Mouse (Mus musculus) thymus, adult 18-20 months (tissue): ENCODE measurements at regions not wholly inside any gene's neighbourhood (a gene's known extent, or its start where the extent isn't known, plus 50 kb on each side); places are given as distances from the start of the nearest gene placed in this dataset.

Experiments
- DNase-seq, 2 experiments: peaks; one replicate each; pipeline ENCODE4 v3.0.0; 2022; ENCODE audit warnings: mixed read lengths in 2 of 2

DNA sequence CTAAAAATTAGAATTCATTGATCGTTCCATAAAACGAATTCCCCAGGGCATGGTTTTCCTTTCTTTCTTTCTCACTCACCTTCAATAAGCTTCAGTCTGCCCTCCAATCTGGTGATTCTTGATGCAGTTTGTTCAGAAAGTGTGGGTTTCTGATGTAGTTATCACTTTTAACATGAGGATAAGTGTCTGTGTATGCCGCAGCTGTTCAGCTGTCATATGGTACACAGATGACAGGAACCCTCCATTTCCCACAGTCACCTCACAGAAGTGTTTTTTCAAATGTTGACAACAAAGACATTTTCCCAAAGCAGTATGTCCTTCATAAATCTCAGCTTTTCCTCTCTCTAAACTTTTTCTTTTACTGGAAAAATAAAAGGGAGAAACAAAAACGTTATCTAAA lies 2177.0 kb downstream of the 9330182O14Rik start:
- no peak for DNase-seq

DNA sequence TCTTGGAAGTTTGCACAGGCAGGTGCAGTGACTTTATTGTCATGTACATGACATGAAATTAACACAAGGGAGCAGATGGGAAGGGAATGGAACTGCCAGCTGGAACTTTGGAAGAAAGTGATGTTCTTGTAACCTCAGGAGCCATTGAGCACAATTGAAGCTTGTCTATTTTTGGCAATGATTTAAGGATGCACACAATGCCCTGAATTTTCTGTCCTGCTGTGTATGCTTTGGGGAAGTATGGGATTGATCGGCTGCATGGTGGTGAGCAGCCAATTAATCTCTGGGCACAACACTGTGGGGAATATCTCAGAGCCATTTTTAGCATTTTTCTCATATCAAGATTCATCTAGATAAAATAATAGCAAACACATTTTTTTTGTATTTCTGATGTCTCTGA lies 2186.2 kb downstream of the 9330182O14Rik start:
- DNase-seq = no peak

DNA sequence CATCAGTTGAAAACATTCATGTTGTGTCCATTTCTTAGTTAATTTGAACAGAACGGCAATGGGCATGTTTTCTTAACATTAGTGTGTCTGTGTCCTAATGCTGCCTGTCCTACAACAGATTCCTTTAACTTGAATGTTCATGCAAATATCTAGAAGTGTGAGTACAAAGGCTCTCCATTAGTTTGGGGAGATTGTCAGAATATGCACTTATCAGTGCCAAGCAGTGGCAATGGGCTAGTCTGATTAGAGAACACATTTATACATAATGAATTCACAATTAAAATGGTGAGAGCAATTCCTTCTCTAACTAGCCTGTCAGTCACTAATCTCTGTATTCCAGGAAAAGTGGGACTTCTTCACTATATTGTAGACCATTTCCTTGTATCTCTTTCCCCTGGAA lies 2188.8 kb downstream of the 9330182O14Rik start:
- DNase-seq = no peak

DNA sequence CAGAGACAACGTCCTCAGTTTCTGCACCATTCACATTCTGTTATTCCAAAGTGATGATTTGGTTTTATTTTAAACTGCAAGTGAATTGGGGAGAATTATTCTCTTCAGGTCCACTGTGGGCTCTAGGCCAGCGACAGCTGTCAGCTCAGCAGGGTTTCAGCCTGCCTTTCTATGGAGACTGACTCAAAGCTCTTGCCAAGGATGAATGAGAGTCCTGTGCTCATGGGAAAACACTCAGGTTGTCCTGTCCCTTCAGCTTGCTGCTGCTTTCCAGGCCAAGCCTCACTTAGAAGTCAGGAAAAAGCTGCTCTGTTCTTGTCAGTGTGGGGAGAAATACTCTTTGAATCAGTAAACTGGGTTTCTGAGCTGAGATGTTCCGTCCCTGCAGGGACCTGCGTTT lies 2191.1 kb downstream of the 9330182O14Rik start:
- no peak for DNase-seq

DNA sequence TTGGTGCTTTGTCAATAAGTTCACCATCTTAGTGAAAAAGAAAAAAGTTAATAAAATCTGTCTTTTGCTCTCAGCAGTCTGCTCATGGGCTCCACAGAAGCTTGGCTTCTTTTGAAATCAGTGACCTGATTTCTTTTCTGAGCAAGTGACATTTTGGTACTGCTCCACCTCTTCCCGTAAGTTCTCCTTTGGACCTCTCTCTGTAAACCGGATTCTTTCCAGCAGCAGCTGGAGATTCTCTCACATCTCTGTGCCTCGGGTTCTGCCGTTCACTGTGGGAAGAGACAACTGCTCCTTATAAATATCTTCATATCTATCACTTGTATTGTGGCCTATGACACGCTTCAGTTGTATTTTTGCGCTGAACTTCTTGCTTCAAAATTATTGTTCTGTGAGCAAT lies 2194.4 kb downstream of the 9330182O14Rik start:
- no peak for DNase-seq

DNA sequence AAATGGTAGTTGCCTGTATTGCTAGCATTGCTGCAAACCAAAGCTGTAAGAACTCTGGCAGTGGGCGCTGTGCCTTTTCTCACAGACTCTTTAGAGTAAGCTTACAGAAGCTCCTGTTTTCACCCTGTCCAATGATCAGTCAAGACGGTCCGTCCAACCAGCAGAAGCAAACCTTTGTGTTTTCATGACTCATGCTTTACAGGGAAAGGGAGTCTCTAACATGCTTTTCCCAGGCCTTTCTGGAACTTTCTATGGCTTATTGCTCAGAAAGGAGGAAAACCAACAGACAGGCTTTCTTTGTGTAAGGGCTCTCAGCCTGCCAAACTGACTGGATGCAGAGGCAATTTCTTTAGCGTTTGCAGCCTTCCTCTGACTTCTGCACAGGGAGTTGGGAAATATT lies 2195.6 kb downstream of the 9330182O14Rik start:
- DNase-seq = no peak

DNA sequence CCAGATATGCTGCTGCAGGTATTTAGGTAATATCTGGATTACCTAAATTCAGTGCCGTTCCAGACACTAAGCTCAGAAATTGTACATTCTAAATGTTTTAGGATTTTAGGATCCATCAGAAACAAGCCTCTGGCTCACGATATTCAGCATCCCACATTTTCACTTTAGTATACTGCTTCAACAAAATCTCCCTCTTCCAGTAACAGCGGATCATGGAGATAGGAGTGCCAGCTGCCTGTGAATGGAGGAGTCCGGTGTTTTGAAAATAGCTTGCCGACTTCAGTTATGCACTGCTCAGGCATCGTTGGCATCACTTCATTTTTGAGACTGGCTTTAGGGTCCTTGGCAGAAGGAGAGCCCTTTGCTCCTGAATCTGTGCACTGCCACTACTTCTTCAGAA lies 2199.5 kb downstream of the 9330182O14Rik start:
- no peak for DNase-seq

DNA sequence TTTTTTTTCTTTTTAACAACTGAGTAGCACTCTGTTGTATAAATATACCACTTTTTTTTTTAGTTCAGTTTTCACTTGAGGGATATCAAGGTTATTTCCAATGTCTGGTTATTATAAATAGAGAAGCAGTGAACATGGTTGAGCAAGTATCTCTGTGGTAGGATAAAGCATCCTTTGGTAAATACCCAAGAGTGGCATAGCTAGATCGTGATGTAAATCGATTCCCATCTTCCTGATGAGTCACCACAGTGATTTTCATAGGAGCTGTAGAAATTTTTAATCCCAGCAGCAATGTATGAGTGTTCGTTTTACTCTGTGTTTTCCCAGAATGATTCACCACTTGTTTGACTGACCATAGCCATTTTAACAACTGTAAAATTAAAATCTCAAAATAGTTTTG lies 2212.0 kb downstream of the 9330182O14Rik start:
- no peak for DNase-seq

DNA sequence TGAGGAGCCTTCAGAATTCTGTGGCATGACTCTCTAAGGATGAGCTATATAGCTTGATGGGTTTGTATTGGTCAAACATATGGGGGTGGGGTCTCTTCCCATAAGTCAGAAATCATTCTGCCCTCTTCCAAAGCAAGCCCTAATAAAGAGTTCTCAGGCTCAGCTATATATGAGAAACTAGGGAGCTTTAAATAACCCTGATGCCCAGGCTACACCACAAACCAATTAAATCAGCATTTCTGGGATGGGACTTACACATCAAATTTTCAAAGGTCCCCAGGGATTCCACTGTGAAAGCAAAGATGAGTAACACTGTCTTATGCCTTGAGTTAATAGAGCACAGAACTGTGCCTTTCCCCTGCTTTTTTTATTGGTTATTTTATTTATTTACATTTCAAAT lies 2227.7 kb downstream of the 9330182O14Rik start:
- no peak for DNase-seq

DNA sequence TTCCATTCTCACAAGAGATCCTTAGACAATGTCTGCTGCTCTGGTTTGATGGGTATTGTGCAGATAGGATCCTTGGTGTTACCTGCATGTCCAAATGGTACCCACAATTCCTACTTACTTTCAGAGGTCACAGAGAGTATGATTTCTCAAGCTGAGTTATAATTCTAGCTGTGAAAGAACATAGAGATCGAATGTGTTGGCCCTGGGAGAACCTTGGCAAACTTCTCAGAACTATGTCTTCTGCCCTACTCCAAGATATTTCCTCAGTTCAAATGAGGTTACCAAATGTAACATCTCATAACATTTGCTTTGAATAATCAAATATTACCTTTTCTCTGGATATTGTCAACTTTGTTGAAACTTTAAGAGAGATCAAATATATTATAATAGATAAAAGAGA lies 2230.8 kb downstream of the 9330182O14Rik start:
- no peak for DNase-seq

DNA sequence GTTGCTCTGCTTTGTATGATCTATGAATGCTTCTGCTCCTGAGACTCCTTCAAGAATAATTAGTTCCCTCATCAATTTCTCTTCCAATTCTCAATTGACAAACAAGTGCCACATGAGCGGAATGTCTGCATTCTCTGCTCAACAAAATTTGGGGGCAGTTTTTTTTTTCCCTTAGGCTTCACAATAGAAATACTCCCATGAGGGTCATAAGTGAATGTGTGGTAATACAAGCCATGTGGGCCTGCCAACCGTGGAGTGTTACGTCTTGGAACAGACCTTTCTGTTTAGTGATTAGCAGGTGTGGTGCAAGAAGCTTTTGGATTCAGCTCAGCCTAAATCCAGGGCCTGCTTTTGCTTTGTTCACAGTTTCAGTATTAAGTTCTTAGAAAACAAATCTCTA lies 2232.6 kb downstream of the 9330182O14Rik start:
- DNase-seq = no peak

DNA sequence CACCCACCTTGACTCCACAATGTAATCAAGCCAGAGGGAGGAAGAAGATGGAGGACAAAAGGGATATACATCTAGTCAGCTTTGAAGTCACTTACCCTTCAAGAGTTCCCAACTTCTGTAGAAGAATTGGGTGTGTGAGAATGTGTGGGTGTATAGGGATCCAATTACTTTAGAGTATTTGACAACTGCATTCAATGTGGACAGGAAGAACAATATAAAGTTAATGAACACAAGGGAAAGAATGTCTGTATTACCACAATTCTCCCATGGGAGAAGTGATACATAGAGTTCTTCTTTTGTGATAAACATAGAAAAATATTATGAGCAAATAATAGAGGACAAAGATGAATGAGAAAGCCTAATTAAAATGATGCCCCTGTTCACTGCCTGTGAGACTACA lies 2235.4 kb downstream of the 9330182O14Rik start:
- DNase-seq = no peak

DNA sequence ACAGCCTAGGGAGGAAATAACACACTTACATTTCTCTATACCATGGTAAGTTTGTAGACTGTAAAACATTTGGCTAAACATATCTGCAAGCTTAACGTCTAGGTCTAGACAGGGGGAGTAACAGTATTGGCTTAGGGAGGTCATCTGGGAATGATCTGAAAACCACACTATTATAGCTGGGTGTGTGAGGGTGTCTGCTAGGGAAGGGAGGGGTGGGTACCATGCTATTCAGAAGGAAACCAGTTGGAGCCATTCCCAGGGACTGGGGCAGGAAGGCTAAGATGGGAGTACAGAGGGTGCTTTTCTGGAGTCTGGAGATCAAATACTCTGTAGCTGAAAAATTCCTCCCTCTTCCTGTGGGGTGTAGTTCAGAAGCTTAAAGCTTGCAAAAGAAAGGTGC lies 2235.9 kb downstream of the 9330182O14Rik start:
- DNase-seq = no peak

DNA sequence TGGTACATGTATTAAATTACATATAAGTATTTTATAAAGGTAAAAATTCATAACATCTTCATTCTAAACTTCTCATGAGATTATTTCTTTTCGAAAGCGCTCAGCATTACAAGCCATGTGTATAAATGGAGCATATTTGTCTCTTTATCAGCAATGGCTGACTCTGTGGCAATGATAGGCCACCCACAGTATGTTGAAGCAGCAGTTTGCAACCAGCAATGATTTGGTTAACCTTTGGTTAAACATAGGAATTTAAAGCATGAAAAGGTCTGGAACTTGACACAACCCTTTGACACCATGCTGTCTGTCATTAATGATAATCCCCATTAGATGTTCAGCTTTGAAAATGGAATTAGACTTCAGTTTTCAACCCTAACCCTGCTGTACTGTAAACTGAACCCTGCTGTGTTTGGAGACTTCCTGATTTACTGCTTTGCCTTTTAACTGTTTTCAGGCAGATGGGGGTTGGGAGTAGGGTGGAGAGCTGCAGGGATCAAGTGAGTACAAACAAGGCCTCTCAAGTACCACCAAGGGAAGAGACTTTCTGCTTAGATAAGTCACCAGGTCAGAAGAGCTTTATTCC lies 2238.6 kb downstream of the 9330182O14Rik start:
- no peak for DNase-seq
